Mouse (Mus musculus) heart, adult 8-10 months (tissue): ENCODE measurements around the gene Fam193b. TPM values are rescaled to one million over a fixed set of nuclear protein-coding genes. Genes with fewer than 3 reads are reported as not detected.
"Not testable (repeated sequence)": the region's sequence is repeated elsewhere in the genome, so short reads cannot be mapped to it uniquely, and the experiment has no call there.

Source experiments
- DNase-seq: peaks from one replicate; pipeline ENCODE4 v3.0.0; 2022; ENCODE audit warnings: low spot score
- total RNA-seq, 4 experiments: library from RNA; stranded (reverse); gene quantifications; 2 replicates each; pipeline ENCODE4 v1.2.4; 2022

Fam193b gene
- total RNA-seq, 4 experiments from 2014 or later, result 11.5 to 18.3 (median 13.6) TPM

GRCm38 (mm10) chr13:55571977-55572376 is 1.1 kb upstream of the Fam193b start:
- DNase-seq, result no peak

GRCm38 (mm10) chr13:55570286-55570973 is 490 bp downstream of the Fam193b start:
- peak; percentile 11 for DNase-seq

- no peak for DNase-seq
Observed at GRCm38 (mm10) chr13:55569726-55570285, 1.1 kb downstream of the Fam193b start.

- DNase-seq, result not testable (repeated sequence)
Observed at GRCm38 (mm10) chr13:55568524-55568923, 2.4 kb downstream of the Fam193b start.

- DNase-seq, result no peak
Observed at GRCm38 (mm10) chr13:55567949-55568348, 3.0 kb downstream of the Fam193b start.

- DNase-seq, result no peak
Observed at GRCm38 (mm10) chr13:55567001-55567400, 3.9 kb downstream of the Fam193b start.

GRCm38 (mm10) chr13:55563266-55563879 is 7.5 kb downstream of the Fam193b start:
- DNase-seq, result no peak

GRCm38 (mm10) chr13:55557499-55557898 is 13.4 kb downstream of the Fam193b start:
- no peak for DNase-seq

- DNase-seq, result no peak
Observed at GRCm38 (mm10) chr13:55555921-55556320, 15.0 kb downstream of the Fam193b start.

- DNase-seq, result no peak
Observed at GRCm38 (mm10) chr13:55549061-55549460, 21.9 kb downstream of the Fam193b start.

- DNase-seq, result no peak
Observed at GRCm38 (mm10) chr13:55548426-55548825, 22.5 kb downstream of the Fam193b start.

- DNase-seq, result no peak
Observed at GRCm38 (mm10) chr13:55547916-55548315, 23.0 kb downstream of the Fam193b start.

GRCm38 (mm10) chr13:55544792-55545191 is 26.1 kb downstream of the Fam193b start:
- DNase-seq, result no peak

GRCm38 (mm10) chr13:55543447-55543846 is 27.5 kb downstream of the Fam193b start:
- DNase-seq, result no peak

- DNase-seq, result no peak
Observed at GRCm38 (mm10) chr13:55542891-55543290, 28.0 kb downstream of the Fam193b start.

- DNase-seq, result no peak
Observed at GRCm38 (mm10) chr13:55540933-55541332, 30.0 kb downstream of the Fam193b start.

GRCm38 (mm10) chr13:55536194-55537175 is 34.4 kb downstream of the Fam193b start, which contains the start of gene Ddx41:
Gene Ddx41, minus strand, starts transcription at chr13:55536658.
- DNase-seq, result peak; percentile 100

GRCm38 (mm10) chr13:55535796-55536193 is 35.1 kb downstream of the Fam193b start:
- no peak for DNase-seq

GRCm38 (mm10) chr13:55535191-55535590 is 35.7 kb downstream of the Fam193b start:
- DNase-seq, result no peak

- no peak for DNase-seq
Observed at GRCm38 (mm10) chr13:55529198-55529915, 41.6 kb downstream of the Fam193b start, which contains the start of gene Dok3. Gene Dok3, minus strand, starts transcription at chr13:55529296.
